Mouse (Mus musculus): ENCODE results near the gene Actrt3. TPM values are rescaled to one million over a fixed set of nuclear protein-coding genes. Genes with fewer than 3 reads are reported as not detected.

Gene Actrt3
- total and polyA plus RNA-seq, 3 experiments = 0.16 to 0.17 TPM; not detected in 1

DNA sequence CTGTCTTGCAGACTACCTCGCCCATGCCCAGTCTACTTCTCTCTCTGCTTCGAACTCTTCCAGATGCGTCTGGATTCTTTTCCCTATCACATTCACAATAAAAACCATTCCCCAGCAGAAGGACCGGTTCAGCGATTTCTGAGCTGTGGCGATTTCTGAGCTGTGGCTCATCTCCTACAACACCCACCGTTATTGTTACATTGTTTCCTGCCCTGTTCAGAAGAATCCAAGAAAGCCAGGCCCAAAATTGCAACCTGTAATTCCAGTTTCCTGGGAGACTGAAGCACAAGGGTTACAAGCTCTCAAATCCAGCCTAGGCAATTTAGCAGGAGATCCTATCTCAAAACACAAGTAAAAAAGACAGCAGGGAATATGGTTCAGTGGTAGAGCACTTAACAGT, 2.5 kb downstream of the Actrt3 start:
- H3K4me2 ChIP-seq (ENCODE audit: insufficient read depth, low read depth, poor library complexity, severe bottlenecking) = no peak overlapping the region
- no peak overlapping the region for H3K4me3 ChIP-seq (replicated peaks in 1 of 3; ENCODE audit: low read depth in 2 of 3, low read length in 2 of 3, poor library complexity in 1 of 3)
- no peak overlapping the region for H3K27ac ChIP-seq (ENCODE audit: insufficient read depth, low read depth)
- no peaks in the 10 kb centered on the region for H3K79me2 ChIP-seq (replicated peaks; ENCODE audit: control insufficient read depth, extremely low read depth, insufficient read depth, poor library complexity, severe bottlenecking)
- no peak overlapping the region for H3K9ac ChIP-seq (ENCODE audit: insufficient read depth, low read depth)
- TF ChIP-seq NRF1 (IDR thresholded peaks at IDR 0.05; ENCODE audit: low read depth, low read length) (no peak), CTCF (conservative IDR thresholded peaks at IDR 0.05 in 1 of 2, IDR thresholded peaks at IDR 0.05 in 1 of 2; ENCODE audit: low read depth in 2 of 2, low read length in 2 of 2) (no peak), ZKSCAN1 (IDR thresholded peaks at IDR 0.05; ENCODE audit: borderline replicate concordance, low read depth, low read length) (no peak), ZMIZ1 (IDR thresholded peaks at IDR 0.05; ENCODE audit: low read depth, low read length) (no peak), POLR2A (IDR thresholded peaks at IDR 0.05; ENCODE audit: low read depth, low read length) (no peak), KAT2A (IDR thresholded peaks at IDR 0.05; ENCODE audit: insufficient replicate concordance, low read length) (no peak), ETS1 (conservative IDR thresholded peaks at IDR 0.05; ENCODE audit: low read depth, low read length) (no peak), CHD2 (IDR thresholded peaks at IDR 0.05; ENCODE audit: low read length) (no peak), TCF12 (IDR thresholded peaks at IDR 0.05; ENCODE audit: low read depth, low read length) (no peak), USF2 (conservative IDR thresholded peaks at IDR 0.05; ENCODE audit: low read depth, low read length) (no peak), BHLHE40 (IDR thresholded peaks at IDR 0.05; ENCODE audit: low read depth, low read length) (no peak), MAZ (IDR thresholded peaks at IDR 0.05; ENCODE audit: low read depth, low read length) (no peak), SMC3 (IDR thresholded peaks at IDR 0.05; ENCODE audit: low read depth, low read length) (no peak), ZNF384 (IDR thresholded peaks at IDR 0.05; ENCODE audit: low read depth, low read length) (no peak), SIN3A (IDR thresholded peaks at IDR 0.05; ENCODE audit: low read length) (no peak), HCFC1 (IDR thresholded peaks at IDR 0.05; ENCODE audit: low read depth, low read length) (no peak), RCOR1 (conservative IDR thresholded peaks at IDR 0.05; ENCODE audit: low read depth, low read length) (no peak)
- dilution Hi-C loops (cut with MboI; ENCODE audit: extremely low pct_ligation_motif_present, extremely low pct_unique_long_range_greater_than_20kb, low sequenced_read_pairs) = no loop called here
- no peaks in the 10 kb centered on the region for H3K9me3 ChIP-seq (replicated peaks; ENCODE audit: low read length)
- no peaks in the 10 kb centered on the region for H3K36me3 ChIP-seq (replicated peaks in 1 of 2; ENCODE audit: control insufficient read depth in 1 of 2, insufficient read depth in 1 of 2, low read length in 1 of 2)
- DNase-seq (ENCODE audit: extremely low read depth) = no peak
- H3K4me1 ChIP-seq (ENCODE audit: control insufficient read depth in 1 of 2, insufficient read depth in 2 of 2) = peaks cover 5 to 14% of the 10 kb centered on the region in 2 experiments
- no peaks in the 10 kb centered on the region for H3K27me3 ChIP-seq (replicated peaks)
- in situ Hi-C loops (cut with MboI; ENCODE audit: low pct_ligation_motif_present, low pct_unique_long_range_greater_than_20kb, low sequenced_read_pairs) = loop anchor here (10.0 to 25.0 kb wide), 3 partner anchors 215 to 548 kb away; partner anchors contain the start of genes Cldn11 and Prkci

DNA sequence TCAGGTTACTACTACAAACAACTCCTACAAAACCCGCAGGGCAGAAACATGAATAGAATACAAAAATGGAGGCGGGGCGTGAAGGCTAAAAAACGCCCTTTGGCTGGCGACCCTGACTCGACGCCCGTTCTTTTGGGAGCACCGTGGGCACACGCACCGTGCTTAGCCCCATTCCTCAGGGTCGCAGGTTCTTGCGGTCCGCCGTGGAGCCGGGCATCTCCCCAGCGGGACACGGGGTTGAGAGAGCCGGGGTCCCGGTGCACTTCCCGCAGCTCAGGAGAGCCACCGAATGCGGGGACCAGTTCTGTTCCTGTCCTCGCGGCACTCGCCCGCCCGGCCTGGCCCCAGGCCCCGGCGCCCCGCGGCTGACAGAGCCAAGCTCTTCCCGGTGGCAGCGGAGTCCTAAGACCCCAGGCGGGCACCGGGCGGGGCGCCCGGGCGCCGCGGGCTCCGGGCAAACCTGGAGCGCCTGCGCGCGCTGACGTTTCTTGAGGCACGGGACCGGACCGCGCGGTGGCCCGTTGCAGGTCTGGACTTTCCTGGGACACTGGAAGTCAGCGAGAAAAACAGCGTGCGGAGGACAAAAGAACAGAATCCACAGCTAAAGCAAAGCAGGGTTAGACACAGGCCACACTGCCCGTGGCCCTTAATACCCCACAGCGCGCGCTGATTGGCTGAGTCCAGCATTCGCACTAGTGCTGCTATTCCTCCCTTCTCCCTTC, 4.5 kb downstream of the Actrt3 start:
- H3K27me3 ChIP-seq (replicated peaks) = no peaks in the 10 kb centered on the region
- in situ Hi-C loops (cut with MboI; ENCODE audit: low pct_ligation_motif_present, low pct_unique_long_range_greater_than_20kb, low sequenced_read_pairs) = loop anchor here (10.0 to 25.0 kb wide), 3 partner anchors 217 to 550 kb away; partner anchors contain the start of genes Cldn11 and Prkci
- no peak for TF ChIP-seq CTCF (conservative IDR thresholded peaks at IDR 0.05 in 1 of 2, IDR thresholded peaks at IDR 0.05 in 1 of 2; ENCODE audit: low read depth in 2 of 2, low read length in 2 of 2)
- no peak for TF ChIP-seq MAX (IDR thresholded peaks at IDR 0.05; ENCODE audit: low read length)
- no peak for TF ChIP-seq RCOR1 (conservative IDR thresholded peaks at IDR 0.05; ENCODE audit: low read depth, low read length)
- TF ChIP-seq ZC3H11A (IDR thresholded peaks at IDR 0.05; ENCODE audit: low read depth, low read length) = no peak
- TF ChIP-seq MAZ (IDR thresholded peaks at IDR 0.05; ENCODE audit: low read depth, low read length) = no peak
- TF ChIP-seq E2F4 (IDR thresholded peaks at IDR 0.05; ENCODE audit: insufficient replicate concordance, low read depth, low read length) = no peak
- no peak for TF ChIP-seq POLR2AphosphoS2 (IDR thresholded peaks at IDR 0.05; ENCODE audit: low read depth, low read length)
- no peak for TF ChIP-seq TBP (conservative IDR thresholded peaks at IDR 0.05; ENCODE audit: low read depth, low read length)
- peak; percentile 44; the same call in 1 of the 2 replicates for TF ChIP-seq POLR2A (IDR thresholded peaks at IDR 0.05; ENCODE audit: low read depth, low read length)
- TF ChIP-seq TCF12 (IDR thresholded peaks at IDR 0.05; ENCODE audit: low read depth, low read length) = 0 out of 2 replicates have a peak, but pooled peaks have one; percentile 24
- TF ChIP-seq EP300 (IDR thresholded peaks at IDR 0.05; ENCODE audit: low read length) = no peak
- 0 out of 2 replicates have a peak, but pooled peaks have one; percentile 7 for TF ChIP-seq ELF1 (IDR thresholded peaks at IDR 0.05; ENCODE audit: low read depth, low read length)
- no peak for TF ChIP-seq MAFK (IDR thresholded peaks at IDR 0.05; ENCODE audit: insufficient replicate concordance, low read length)
- no peak for TF ChIP-seq MEF2A (IDR thresholded peaks at IDR 0.05; ENCODE audit: borderline replicate concordance, low read depth, low read length)
- TF ChIP-seq NRF1 (IDR thresholded peaks at IDR 0.05; ENCODE audit: low read depth, low read length) = peak; percentile 85
- TF ChIP-seq ZKSCAN1 (IDR thresholded peaks at IDR 0.05; ENCODE audit: borderline replicate concordance, low read depth, low read length) = no peak
- TF ChIP-seq JUND (conservative IDR thresholded peaks at IDR 0.05; ENCODE audit: low read depth, low read length) = no peak
- no peak for TF ChIP-seq MYC (IDR thresholded peaks at IDR 0.05; ENCODE audit: low read depth, low read length)
- TF ChIP-seq ETS1 (conservative IDR thresholded peaks at IDR 0.05; ENCODE audit: low read depth, low read length) = no peak
- TF ChIP-seq NELFE (IDR thresholded peaks at IDR 0.05; ENCODE audit: low read depth, low read length) = 0 out of 2 replicates have a peak, but pooled peaks have one; percentile 12
- TF ChIP-seq BHLHE40 (IDR thresholded peaks at IDR 0.05; ENCODE audit: low read depth, low read length) = peak; percentile 95
- TF ChIP-seq USF2 (conservative IDR thresholded peaks at IDR 0.05; ENCODE audit: low read depth, low read length) = no peak

More for the DNA sequence above, 4.5 kb downstream of the Actrt3 start:
- DNase-seq (ENCODE audit: extremely low read depth) = no peak
- Histone ChIP-seq H3K36me3 (replicated peaks in 1 of 2; ENCODE audit: control insufficient read depth in 1 of 2, insufficient read depth in 1 of 2, low read length in 1 of 2) (no peaks in the 10 kb centered on the region), H3K27ac (ENCODE audit: insufficient read depth, low read depth) (no peak overlapping the region), H3K79me2 (replicated peaks; ENCODE audit: control insufficient read depth, extremely low read depth, insufficient read depth, poor library complexity, severe bottlenecking) (no peaks in the 10 kb centered on the region), H3K4me2 (ENCODE audit: insufficient read depth, low read depth, poor library complexity, severe bottlenecking) (peak overlapping the region; percentile 37), H3K4me1 (ENCODE audit: control insufficient read depth in 1 of 2, insufficient read depth in 2 of 2) (peaks cover 5 to 14% of the 10 kb centered on the region in 2 experiments), H3K4me3 (replicated peaks in 1 of 3; ENCODE audit: low read depth in 2 of 3, low read length in 2 of 3, poor library complexity in 1 of 3) (peak overlapping the region; percentile 58 to 75 (median 60)), H3K9me3 (replicated peaks; ENCODE audit: low read length) (no peaks in the 10 kb centered on the region), H3K9ac (ENCODE audit: insufficient read depth, low read depth) (peak overlapping the region; percentile 69)
- dilution Hi-C loops (cut with MboI; ENCODE audit: extremely low pct_ligation_motif_present, extremely low pct_unique_long_range_greater_than_20kb, low sequenced_read_pairs) = no loop called here
